Mouse (Mus musculus) gastrocnemius, adult 2 months (tissue): ENCODE data around the gene Cops9. TPM values are rescaled to one million over a fixed set of nuclear protein-coding genes. Genes with fewer than 3 reads are reported as not detected.
A peak's percentile ranks its signal among the peaks of the same experiment; 100 is the strongest.

Source experiments
- DNase-seq: peaks from one replicate; pipeline ENCODE4 v3.0.0; 2022
- H3K27ac ChIP-seq: fragments of 200-600 bp; 2 replicates; pipeline ENCODE4 v1.8.1; 2022; ENCODE audit warnings: mild to moderate bottlenecking
- H3K4me3 ChIP-seq: fragments of 200-600 bp; 2 replicates; pipeline ENCODE4 v1.8.1; 2022; ENCODE audit warnings: mild to moderate bottlenecking, moderate library complexity
- CTCF ChIP-seq: fragments of 200-600 bp; IDR thresholded peaks from 2 replicates; pipeline ENCODE4 v1.8.1; 2022; ENCODE audit warnings: antibody characterized with exemption, mild to moderate bottlenecking, moderate library complexity
- intact Hi-C: fragments of 180-260 bp; cut with DNase I; formaldehyde crosslinking; loops from one replicate; pipeline ENCODE4 v1.15.1; 2025
- total RNA-seq, 2 experiments: library from RNA; stranded (reverse); gene quantifications; 2 replicates each; pipeline ENCODE4 v1.2.3; 2021

Gene Cops9
- total RNA-seq, 2 experiments from 2014 or later, result 171 to 192 TPM

DNA sequence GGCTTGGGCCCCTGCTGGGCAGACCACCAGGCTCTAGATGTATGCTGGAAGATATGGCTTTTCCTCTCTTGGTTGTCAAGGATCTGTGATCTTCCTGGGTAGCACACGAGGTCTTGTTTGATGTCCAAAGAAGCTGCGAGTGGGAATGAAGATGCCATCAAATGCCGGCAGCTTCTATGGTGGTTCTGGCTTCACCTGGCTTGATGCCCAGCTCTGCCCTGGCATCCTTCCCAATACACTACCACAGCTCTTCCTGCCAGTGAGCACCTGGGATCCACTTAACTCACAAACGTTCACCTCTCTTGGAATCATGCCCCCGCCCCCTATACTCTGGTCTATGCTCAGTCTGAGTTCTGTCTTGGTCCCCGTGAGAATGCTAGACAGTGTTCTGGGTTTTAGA, 25.3 kb upstream of the Cops9 start:
- DNase-seq, result no peak
- no peak overlapping the region for H3K4me3 ChIP-seq
- TF ChIP-seq CTCF, result no peak
- H3K27ac ChIP-seq, result no peak overlapping the region
- intact Hi-C loops, result no loop called here

DNA sequence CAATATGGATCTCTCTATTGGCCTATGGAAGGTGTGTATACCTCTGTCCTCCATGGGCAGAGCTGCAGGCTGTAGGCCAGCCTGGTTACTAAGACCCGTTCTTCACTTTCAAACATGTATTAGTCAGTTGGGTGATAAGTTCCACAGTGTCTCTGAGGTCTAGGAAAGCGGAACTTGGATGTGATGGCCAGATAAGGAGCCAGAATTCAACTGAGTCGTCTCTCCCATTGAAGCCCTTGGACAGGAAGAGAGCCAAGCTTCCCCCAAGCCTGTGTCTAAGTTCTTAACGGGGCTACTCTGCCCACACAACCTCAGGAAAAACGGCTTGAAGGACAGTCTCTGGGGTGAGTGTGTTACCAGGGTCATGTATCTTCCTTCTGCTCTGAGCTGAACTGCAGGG, 17.6 kb upstream of the Cops9 start:
- TF ChIP-seq CTCF, result no peak
- H3K27ac ChIP-seq, result no peak overlapping the region
- intact Hi-C loops, result no loop called here
- no peak for DNase-seq
- H3K4me3 ChIP-seq, result no peak overlapping the region

DNA sequence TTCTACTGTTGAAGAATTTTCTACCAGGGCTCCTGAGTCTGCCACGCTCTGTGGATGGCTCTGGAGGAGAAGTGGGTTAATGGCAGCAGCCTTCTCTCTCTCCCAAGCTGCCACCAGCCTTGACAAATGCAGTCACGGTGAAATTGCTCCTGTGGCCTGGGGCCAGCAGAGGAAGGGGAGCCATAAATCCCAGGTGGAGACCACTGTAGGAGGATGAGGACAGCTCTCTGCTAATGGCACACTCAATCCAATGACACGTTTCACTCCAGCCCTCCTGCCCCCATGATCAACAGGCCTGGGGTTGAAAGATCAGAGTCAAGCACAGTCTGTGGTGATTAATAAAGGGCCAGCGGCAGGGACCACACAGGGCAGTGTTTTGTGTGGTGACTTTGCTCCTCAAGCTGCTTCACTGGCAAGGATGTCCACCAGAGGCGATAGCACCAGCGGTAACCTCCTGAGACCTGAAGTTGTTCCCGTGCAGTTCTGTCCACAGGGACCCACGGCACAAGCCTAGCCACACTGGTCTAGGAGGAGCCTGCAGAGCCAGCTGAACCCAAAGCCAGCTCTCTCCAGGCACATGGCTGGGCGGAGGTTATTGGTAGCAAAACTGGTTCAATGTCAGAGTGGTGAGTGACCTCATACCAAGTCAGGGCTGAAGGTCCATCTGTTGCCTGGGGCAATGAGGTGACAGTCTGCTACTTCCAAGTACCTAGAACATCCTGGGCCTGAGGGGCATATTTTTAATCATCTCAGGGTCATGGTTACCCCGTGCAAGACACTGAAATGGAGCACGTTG, 15.4 kb upstream of the Cops9 start:
- no peak for TF ChIP-seq CTCF
- Histone ChIP-seq H3K27ac (no peak overlapping the region), H3K4me3 (no peak overlapping the region)
- intact Hi-C loops, result no loop called here
- DNase-seq, result no peak

- TF ChIP-seq CTCF, result no peak
- Histone ChIP-seq H3K27ac (no peak overlapping the region), H3K4me3 (no peak overlapping the region)
- intact Hi-C loops, result no loop called here
- no peak for DNase-seq
Observed at GRCm38 (mm10) chr1:92654676-92655075, 12.9 kb upstream of the Cops9 start.

DNA sequence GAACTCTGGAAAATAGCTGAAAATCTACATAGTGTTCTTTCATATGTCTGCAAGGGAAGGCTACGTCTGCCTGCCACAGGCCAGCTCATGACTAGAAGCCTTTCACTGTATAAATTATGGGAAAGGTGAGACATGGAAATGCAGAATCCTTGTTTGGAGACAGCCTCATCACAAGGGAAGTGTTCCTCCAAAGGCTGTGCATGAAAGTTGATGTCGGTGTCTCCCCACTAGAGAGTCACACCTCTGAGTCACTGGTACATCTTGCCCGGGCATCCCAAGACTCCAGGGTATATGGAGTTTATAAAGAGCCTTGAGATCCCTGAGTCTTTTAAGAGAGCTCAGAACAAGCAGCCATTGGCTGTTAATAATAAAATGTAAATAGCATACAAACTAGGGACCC, 11.4 kb upstream of the Cops9 start:
- DNase-seq, result no peak
- no peak overlapping the region for H3K4me3 ChIP-seq
- intact Hi-C loops, result no loop called here

DNA sequence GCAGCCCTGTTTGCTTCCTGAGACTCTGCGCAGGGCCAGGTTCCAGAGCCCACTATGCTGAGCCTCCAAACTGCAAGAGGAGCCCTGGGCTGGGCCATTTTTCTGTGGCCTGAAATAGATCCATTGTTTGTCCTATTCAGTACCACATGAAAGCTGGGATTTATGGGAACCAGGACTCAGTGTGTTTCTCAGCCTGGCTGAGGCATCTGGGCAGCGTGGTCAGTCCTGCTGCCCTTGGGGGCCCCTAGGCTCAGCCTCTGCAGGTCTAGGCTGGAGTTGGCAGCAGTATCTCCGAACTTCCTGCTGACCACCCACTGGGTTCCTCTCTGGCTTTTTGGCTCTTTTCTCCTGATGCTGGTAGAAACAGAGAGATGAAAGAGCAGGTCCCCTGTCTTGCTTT, 9.7 kb upstream of the Cops9 start:
- no peak for TF ChIP-seq CTCF
- H3K4me3 ChIP-seq, result no peak overlapping the region
- intact Hi-C loops, result no loop called here

More for the DNA sequence above, 11.4 kb upstream of the Cops9 start:
- H3K27ac ChIP-seq, result no peak overlapping the region
- TF ChIP-seq CTCF, result no peak

DNA sequence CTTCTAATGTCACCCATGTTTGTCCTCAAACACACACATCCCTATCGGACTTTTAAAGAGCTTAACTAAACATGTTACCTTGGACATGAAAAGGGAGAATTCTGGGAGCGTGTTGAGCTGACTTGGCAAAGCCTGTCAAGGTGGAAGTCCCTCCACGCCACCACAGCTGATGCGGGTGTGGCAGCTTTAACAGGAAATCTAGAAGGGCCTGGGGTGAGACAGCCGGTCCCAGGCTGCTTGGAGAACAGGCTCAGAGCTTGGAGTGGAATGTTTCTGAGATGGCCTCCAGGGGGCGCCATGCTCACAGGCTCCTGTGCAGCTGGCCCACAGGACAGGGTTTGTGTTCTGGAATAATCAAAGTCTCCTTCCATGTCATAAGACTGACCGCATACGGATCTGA, 6.9 kb upstream of the Cops9 start, which contains the start of gene Otos:
Gene Otos, minus strand, starts transcription at position 169 of the 400 bp plus-strand sequence.
- peak within 1 kb of the TSS; percentile 65 for H3K27ac ChIP-seq
- H3K4me3 ChIP-seq, result peak within 1 kb of the TSS; percentile 45
- peak; percentile 93 for TF ChIP-seq CTCF
- peak; percentile 85 for DNase-seq
- intact Hi-C loops, result loop anchor here (1.0 to 2.0 kb wide), 2 partner anchors 185 to 246 kb away; no protein-coding TSS in a partner anchor

More for the DNA sequence above, 9.7 kb upstream of the Cops9 start:
- H3K27ac ChIP-seq, result no peak overlapping the region
- no peak for DNase-seq

DNA sequence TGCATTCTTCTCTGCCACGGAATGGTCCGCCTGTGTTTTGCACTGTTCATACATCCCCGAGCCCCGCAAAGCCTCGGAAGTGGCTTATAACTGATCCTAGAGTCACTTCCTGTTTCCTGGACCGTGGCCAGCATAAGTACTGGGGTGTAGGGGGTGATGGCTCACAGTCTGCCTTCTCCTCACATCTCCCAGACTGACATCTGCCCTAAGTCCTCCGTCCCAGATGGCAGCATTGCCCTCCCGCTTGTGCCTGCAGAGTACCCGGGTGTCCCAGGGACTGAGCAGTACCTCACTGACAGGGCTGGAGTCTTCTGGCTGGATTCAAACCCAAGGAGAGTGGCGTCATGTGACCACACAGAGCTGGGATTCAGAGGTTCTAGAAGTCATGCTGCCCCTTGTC, 6.4 kb upstream of the Cops9 start:
- intact Hi-C loops, result loop anchor here (1.0 to 2.0 kb wide), 2 partner anchors 185 to 247 kb away; no protein-coding TSS in a partner anchor
- DNase-seq, result no peak
- TF ChIP-seq CTCF, result no peak
- Histone ChIP-seq H3K27ac (peak overlapping the region; percentile 51; the same call in 1 of the 2 replicates), H3K4me3 (no peak overlapping the region)

DNA sequence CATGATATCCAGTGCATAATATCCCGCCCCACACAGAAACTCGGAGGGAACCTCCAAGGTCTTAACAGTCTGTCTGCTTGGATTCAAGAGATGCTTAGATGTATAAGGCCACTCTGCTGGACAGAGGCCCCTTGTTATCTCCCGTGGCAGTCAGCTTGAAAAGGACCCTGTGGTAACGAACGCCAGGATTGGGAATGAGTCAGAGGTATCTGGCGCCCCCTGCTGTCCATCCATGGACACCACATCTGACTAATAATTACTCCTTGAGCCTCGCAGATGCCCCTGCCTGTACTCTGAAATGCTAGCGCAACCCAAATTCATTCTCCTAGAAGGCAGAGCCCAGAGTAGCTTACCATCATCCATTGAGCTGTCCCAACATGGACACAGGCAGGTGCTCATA, 6.0 kb upstream of the Cops9 start:
- TF ChIP-seq CTCF, result peak; percentile 89; the same call in 1 of the 2 replicates
- intact Hi-C loops, result loop anchor here (1.0 to 2.0 kb wide), 3 partner anchors 127 to 247 kb away; no protein-coding TSS in a partner anchor
- Histone ChIP-seq H3K27ac (no peak overlapping the region), H3K4me3 (peak overlapping the region; percentile 45)
- DNase-seq, result peak; percentile 68

DNA sequence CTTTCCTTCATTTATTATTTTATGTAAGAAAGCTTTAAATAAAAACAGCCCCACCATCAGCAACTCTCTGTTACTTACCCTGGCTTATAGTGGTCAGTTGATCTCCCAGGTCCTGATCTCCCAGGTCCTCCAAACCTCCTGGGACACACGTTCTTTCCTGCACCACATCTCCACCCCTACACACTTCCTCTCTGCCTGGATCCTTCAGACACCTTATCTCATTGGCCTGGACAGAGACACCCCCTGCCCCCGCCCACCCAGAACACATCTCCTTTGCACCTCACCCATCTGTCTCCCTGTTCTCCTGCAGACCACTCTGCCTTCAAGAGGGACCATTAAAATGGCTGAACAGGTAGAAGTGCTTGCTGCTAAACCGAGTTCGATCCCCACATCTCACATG, 5.2 kb upstream of the Cops9 start:
- intact Hi-C loops, result loop anchor here (2.0 kb wide), 1 partner anchor 126 kb away; no protein-coding TSS in a partner anchor
- TF ChIP-seq CTCF, result no peak
- no peak overlapping the region for H3K4me3 ChIP-seq
- no peak for DNase-seq
- H3K27ac ChIP-seq, result no peak overlapping the region

GRCm38 (mm10) chr1:92646601-92647000, 4.8 kb upstream of the Cops9 start:
- no peak for DNase-seq
- Histone ChIP-seq H3K4me3 (no peak overlapping the region), H3K27ac (no peak overlapping the region)
- TF ChIP-seq CTCF, result no peak
- intact Hi-C loops, result loop anchor here (2.0 kb wide), 1 partner anchor 126 kb away; no protein-coding TSS in a partner anchor

DNA sequence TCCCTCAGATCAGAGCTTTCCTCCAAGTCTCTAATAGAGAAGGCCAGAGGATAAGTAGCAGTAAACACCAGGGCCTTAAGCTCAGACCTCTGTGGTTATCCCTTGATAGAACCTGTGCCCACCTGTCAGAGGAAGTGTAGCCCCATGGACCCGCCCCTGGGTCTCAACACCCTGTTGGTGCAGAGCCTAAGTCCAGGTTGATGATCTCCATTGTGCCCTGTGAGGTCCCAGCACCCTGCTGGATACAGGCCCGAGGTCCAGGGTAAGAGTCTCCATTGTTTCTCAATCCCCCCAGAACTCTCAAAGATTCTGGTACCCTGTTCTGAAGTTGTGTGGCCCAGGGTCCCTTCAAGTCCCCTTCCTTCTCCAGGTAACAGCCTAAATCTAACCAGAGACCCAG, 4.3 kb upstream of the Cops9 start:
- intact Hi-C loops, result loop anchor here (2.0 kb wide), 1 partner anchor 125 kb away; no protein-coding TSS in a partner anchor
- no peak for DNase-seq
- no peak for TF ChIP-seq CTCF
- Histone ChIP-seq H3K4me3 (no peak overlapping the region), H3K27ac (no peak overlapping the region)

- Histone ChIP-seq H3K27ac (no peak overlapping the region), H3K4me3 (no peak overlapping the region)
- DNase-seq, result no peak
- intact Hi-C loops, result no loop called here
- TF ChIP-seq CTCF, result no peak
Observed at GRCm38 (mm10) chr1:92644916-92645315, 3.1 kb upstream of the Cops9 start.
